Mouse (Mus musculus) limb, embryonic 14.5 days (tissue): ENCODE results near the gene Jazf1. TPM values are rescaled to one million over a fixed set of nuclear protein-coding genes. Genes with fewer than 3 reads are reported as not detected.

Experiments used
- ATAC-seq: fragments of 200-750 bp; cut with Nextera tagmentation; 2 replicates; pipeline ENCODE4 v1.8.0; 2017; ENCODE audit warnings: low read depth, moderate number of reproducible peaks, moderate TSS enrichment; ENCODE audit not compliant: low FRiP score
- DNase-seq: peaks from one replicate; pipeline ENCODE4 v3.0.0-alpha.2; 2015; ENCODE audit warnings: low spot score
- H3K27ac ChIP-seq: fragments of 300-500 bp; sonication (generic); replicated peaks from 2 replicates; pipeline ENCODE4 v1.5.1; 2014; ENCODE audit warnings: low read depth, mild to moderate bottlenecking, low read length, moderate library complexity, mixed read lengths
- H3K27me3 ChIP-seq: fragments of 300-500 bp; sonication (generic); 2 replicates; pipeline ENCODE4 v1.6.1; 2014; ENCODE audit warnings: low read length, mixed read lengths; ENCODE audit not compliant: control insufficient read depth, insufficient read depth
- H3K36me3 ChIP-seq: fragments of 300-500 bp; sonication (generic); 2 replicates; pipeline ENCODE4 v1.6.1; 2014; ENCODE audit warnings: mild to moderate bottlenecking, low read length, moderate library complexity, mixed read lengths; ENCODE audit not compliant: control insufficient read depth, insufficient read depth
- H3K4me1 ChIP-seq: fragments of 300-500 bp; sonication (generic); 2 replicates; pipeline ENCODE4 v1.6.1; 2014; ENCODE audit warnings: antibody characterized with exemption, low read length, mixed read lengths; ENCODE audit not compliant: control insufficient read depth, insufficient read depth
- H3K4me2 ChIP-seq: fragments of 300-500 bp; sonication (generic); replicated peaks from 2 replicates; pipeline ENCODE4 v1.6.1; 2014; ENCODE audit warnings: low read depth, mild to moderate bottlenecking, low read length, moderate library complexity; ENCODE audit not compliant: severe bottlenecking
- H3K4me3 ChIP-seq: fragments of 300-500 bp; sonication (generic); replicated peaks from 2 replicates; pipeline ENCODE4 v1.5.1; 2014; ENCODE audit warnings: low read length
- H3K9ac ChIP-seq: fragments of 300-500 bp; sonication (generic); 2 replicates; pipeline ENCODE4 v1.6.1; 2014; ENCODE audit warnings: mild to moderate bottlenecking, low read depth, low read length, moderate library complexity; ENCODE audit not compliant: severe bottlenecking
- H3K9me3 ChIP-seq: fragments of 300-500 bp; sonication (generic); 2 replicates; pipeline ENCODE4 v1.6.1; 2016; ENCODE audit warnings: low read length; ENCODE audit not compliant: control insufficient read depth
- POLR2A ChIP-seq: fragments of 200-500 bp; IDR thresholded peaks from 2 replicates; pipeline ENCODE4 v1.8.0; 2012; ENCODE audit warnings: inconsistent platforms, mild to moderate bottlenecking, moderate library complexity, borderline replicate concordance; ENCODE audit not compliant: insufficient read depth, insufficient read length; ENCODE audit errors: extremely low read depth
- WGBS: fragments of 180-500 bp; shearing (Covaris S2); extraction: QIAGEN DNeasy Blood & Tissue Kit; methylation state at CpG from one replicate; pipeline ENCODE4 v1.1.7; 2014; 5-methylcytosine and 5-hydroxymethylcytosine counted together
- polyA plus RNA-seq, 2 experiments: library from polyadenylated mRNA; depleted of rRNA in 1 of 2; stranded (reverse) in 1 of 2; unstranded in 1 of 2; fragments of >200 nt; fragmentation: Nextera tagmentation in 1 of 2; extraction: Ambion mirVana in 1 of 2; gene quantifications; 2 replicates each; pipeline versions ENCODE4 v1.2.1 to v1.2.3; 2012 to 2014

The Jazf1 gene
- polyA plus RNA-seq, 2 experiments: 13.2 to 22.0 TPM

DNA sequence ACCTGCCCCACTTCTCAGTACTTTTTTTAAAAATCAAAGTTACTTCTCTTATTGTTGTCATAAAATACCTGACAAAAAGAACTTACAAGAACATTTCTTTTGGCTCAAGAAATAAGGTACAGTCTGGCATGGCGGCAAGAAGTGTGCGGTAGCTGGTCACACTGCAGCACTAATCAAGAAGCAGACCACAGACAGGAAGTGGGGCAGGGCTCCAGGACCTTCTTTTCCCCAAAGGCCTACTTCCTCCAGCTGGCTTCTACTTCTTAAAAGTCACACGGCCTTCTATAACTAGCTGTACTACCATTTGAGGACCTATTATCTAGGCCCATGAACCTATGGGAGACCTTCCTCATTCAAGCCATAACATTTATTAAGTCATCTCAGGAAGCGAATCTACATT is 4.4 kb downstream of the Jazf1 start:
- Histone ChIP-seq H3K4me3 (no peak overlapping the region), H3K4me1 (peaks cover 4% of the 10 kb centered on the region; the same call in 1 of the 2 replicates), H3K27ac (no peak overlapping the region), H3K27me3 (peaks cover 2% of the 10 kb centered on the region; the same call in 1 of the 2 replicates), H3K9me3 (no peaks in the 10 kb centered on the region), H3K36me3 (no peaks in the 10 kb centered on the region), H3K9ac (no peak overlapping the region), H3K4me2 (no peak overlapping the region)
- TF ChIP-seq POLR2A: no peak
- ATAC-seq: no peak
- no peak for DNase-seq
- WGBS: 82% methylated on average over 4 of the region's 4 CpGs

DNA sequence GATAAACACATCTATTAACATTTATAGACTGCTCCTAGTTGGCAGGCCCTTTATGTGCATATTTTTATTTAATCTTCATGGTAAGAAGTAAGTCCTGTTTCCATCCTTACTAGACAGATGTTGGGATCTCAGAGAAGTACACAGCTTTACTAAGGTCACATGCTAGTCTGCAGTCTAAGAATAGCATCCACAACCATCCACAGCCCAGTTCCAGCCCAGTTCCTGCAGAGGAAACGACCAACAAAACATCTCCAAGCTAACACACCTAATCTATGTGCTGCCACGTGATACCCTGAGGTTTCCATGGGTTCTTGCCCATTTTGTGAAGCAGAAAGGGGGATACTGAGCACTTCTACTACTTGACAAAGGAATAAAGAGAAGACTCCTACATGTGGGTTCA is 13.5 kb downstream of the Jazf1 start:
- Histone ChIP-seq H3K27ac (no peak overlapping the region), H3K27me3 (no peaks in the 10 kb centered on the region), H3K4me3 (no peak overlapping the region), H3K36me3 (no peaks in the 10 kb centered on the region), H3K9ac (no peak overlapping the region), H3K9me3 (no peaks in the 10 kb centered on the region), H3K4me2 (no peak overlapping the region), H3K4me1 (no peaks in the 10 kb centered on the region)
- TF ChIP-seq POLR2A: no peak
- 58% methylated on average over 2 of the region's 2 CpGs for WGBS
- ATAC-seq (no peak), DNase-seq (no peak)

DNA sequence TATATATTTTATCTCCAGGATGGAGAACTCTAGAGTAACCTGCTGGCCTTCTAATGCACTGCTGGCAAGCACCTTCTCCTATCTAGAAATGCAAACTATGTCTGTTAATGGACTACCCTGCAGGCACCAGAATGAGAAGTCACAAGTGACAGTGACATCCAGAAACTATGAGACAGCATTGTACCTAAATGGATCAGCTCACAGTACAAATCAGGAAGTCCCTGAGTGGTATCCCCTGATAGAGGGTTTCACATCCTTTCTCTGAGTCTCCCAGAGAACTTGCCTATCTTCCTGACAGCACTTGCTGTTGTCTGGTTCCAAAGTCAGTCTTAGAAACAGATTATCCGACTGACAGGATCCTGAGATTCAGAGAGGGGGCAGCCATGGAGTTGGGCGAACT is 22.9 kb downstream of the Jazf1 start:
- 98% methylated on average over 2 of the region's 2 CpGs for WGBS

DNA sequence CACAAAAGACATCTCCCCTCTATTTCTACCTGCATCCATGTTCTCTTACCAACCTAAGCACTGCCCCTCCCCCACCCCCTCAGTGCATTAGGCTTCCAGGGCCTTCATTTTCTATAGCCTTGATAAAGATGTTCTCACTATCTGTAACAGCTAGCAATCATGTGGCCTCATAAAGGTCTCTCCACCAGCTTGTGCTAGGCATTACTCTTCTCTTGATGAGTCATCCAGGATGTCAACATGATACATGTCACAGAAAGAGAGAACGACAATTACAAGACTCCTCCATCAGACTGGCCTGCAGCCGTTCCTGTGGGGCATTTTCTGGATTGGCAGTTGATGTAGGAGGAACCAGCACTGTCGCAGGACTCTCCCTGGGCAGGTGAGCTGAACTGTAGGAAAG is 30.3 kb downstream of the Jazf1 start:
- Histone ChIP-seq H3K36me3 (no peaks in the 10 kb centered on the region), H3K9me3 (no peaks in the 10 kb centered on the region), H3K27ac (no peak overlapping the region), H3K4me3 (no peak overlapping the region), H3K4me2 (no peak overlapping the region), H3K4me1 (peaks cover 8% of the 10 kb centered on the region; the same call in 1 of the 2 replicates), H3K27me3 (no peaks in the 10 kb centered on the region), H3K9ac (no peak overlapping the region)
- TF ChIP-seq POLR2A: no peak
- DNase-seq (no peak), ATAC-seq (no peak)
- 62% methylated on average over 3 of the region's 3 CpGs for WGBS

More for the DNA sequence above, 22.9 kb downstream of the Jazf1 start:
- Histone ChIP-seq H3K4me1 (peaks cover 6% of the 10 kb centered on the region), H3K4me3 (no peak overlapping the region), H3K36me3 (no peaks in the 10 kb centered on the region), H3K9me3 (no peaks in the 10 kb centered on the region), H3K9ac (no peak overlapping the region), H3K27me3 (no peaks in the 10 kb centered on the region), H3K27ac (no peak overlapping the region), H3K4me2 (no peak overlapping the region)
- DNase-seq (no peak), ATAC-seq (no peak)
- TF ChIP-seq POLR2A: no peak

DNA sequence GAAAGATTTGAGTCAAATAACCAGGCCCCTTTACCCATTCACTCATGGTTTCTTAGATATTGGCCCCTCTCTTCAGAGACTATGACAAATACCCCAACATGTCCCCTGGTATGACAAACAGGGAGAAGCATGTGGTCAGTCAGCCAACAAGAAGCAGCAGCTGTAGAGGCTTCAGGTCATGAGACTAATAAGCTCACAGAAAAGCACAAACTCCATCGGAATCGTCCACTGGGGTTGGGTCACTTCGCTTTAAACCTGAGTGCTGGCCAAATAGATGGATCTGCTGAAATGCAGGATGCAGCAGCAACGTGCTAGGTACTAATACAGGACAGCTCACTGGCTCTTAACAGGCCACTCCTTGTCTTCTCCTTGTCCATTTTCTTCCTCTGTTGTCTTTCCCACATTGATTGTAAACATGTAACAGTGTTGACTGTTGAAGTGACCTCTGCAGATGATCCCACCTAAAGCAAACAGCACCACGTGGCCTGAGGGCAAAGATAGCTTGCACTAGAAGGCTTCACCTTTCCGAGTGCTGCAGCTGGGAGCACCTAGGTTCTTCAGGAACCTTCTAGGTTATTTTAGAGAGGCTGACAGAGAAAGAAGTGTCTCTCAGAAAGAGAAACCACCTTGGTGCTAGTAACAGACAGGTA is 33.9 kb downstream of the Jazf1 start:
- Histone ChIP-seq H3K9me3 (no peaks in the 10 kb centered on the region), H3K27me3 (no peaks in the 10 kb centered on the region), H3K27ac (no peak overlapping the region), H3K36me3 (no peaks in the 10 kb centered on the region), H3K4me2 (no peak overlapping the region), H3K4me3 (no peak overlapping the region), H3K9ac (no peak overlapping the region), H3K4me1 (0 out of 2 replicates have a peak, but pooled peaks cover under 1% of the 10 kb centered on the region)
- TF ChIP-seq POLR2A: no peak
- ATAC-seq (no peak), DNase-seq (no peak)
- WGBS: 82% methylated on average over 6 of the region's 6 CpGs
